Mouse (Mus musculus) heart, adult 11 months (tissue): Measurements from ENCODE around the gene Tmem35b.

Experiments used
- DNase-seq: peaks from one replicate; pipeline ENCODE4 v3.0.0; 2022

Gene Tmem35b

GRCm38 (mm10) chr4:127168914-127169345 is 45.4 kb downstream of the Tmem35b start, which contains the start of gene Dlgap3:
Gene Dlgap3 (plus strand): TSS chr4:127169204.
- peak; percentile 89 for DNase-seq

- DNase-seq = peak; percentile 86
Measured at GRCm38 (mm10) chr4:127169346-127170221, 46.1 kb downstream of the Tmem35b start.

GRCm38 (mm10) chr4:127170866-127171265 is 47.4 kb downstream of the Tmem35b start:
- no peak for DNase-seq

- DNase-seq = no peak
Measured at GRCm38 (mm10) chr4:127171341-127171905, 47.9 kb downstream of the Tmem35b start.

GRCm38 (mm10) chr4:127172119-127172518 is 48.6 kb downstream of the Tmem35b start:
- DNase-seq = no peak

GRCm38 (mm10) chr4:127172614-127173013 is 49.1 kb downstream of the Tmem35b start:
- DNase-seq = no peak

GRCm38 (mm10) chr4:127173461-127173860 is 50.0 kb downstream of the Tmem35b start:
- DNase-seq = no peak

GRCm38 (mm10) chr4:127174075-127174899 is 50.8 kb downstream of the Tmem35b start:
- DNase-seq = no peak

- DNase-seq = no peak
Measured at GRCm38 (mm10) chr4:127174900-127175278, 51.4 kb downstream of the Tmem35b start.

- no peak for DNase-seq
Measured at GRCm38 (mm10) chr4:127177961-127178360, 54.5 kb downstream of the Tmem35b start.

- peak; percentile 64 for DNase-seq
Measured at GRCm38 (mm10) chr4:127178671-127179070, 55.2 kb downstream of the Tmem35b start.
